Mouse (Mus musculus) embryonic facial prominence, embryonic 13.5 days (tissue): ENCODE data around the gene Chaf1a. TPM values are rescaled to one million over a fixed set of nuclear protein-coding genes. Genes with fewer than 3 reads are reported as not detected.

Source experiments
- ATAC-seq: fragments of 200-750 bp; cut with Nextera tagmentation; 2 replicates; pipeline ENCODE4 v1.8.0; 2017; ENCODE audit warnings: low read depth; ENCODE audit not compliant: insufficient number of reproducible peaks, insufficient read depth, low FRiP score, low TSS enrichment
- H3K27ac ChIP-seq: fragments of 300-500 bp; sonication (generic); 2 replicates; pipeline ENCODE4 v1.5.1; 2015; ENCODE audit warnings: moderate library complexity, mild to moderate bottlenecking, inconsistent platforms
- H3K27me3 ChIP-seq: fragments of 300-500 bp; sonication (generic); 2 replicates; pipeline ENCODE4 v1.6.1; 2015; ENCODE audit warnings: mild to moderate bottlenecking, inconsistent platforms
- H3K36me3 ChIP-seq: fragments of 300-500 bp; sonication (generic); 2 replicates; pipeline ENCODE4 v1.6.1; 2015; ENCODE audit warnings: mild to moderate bottlenecking, inconsistent platforms
- H3K4me1 ChIP-seq: fragments of 300-500 bp; sonication (generic); 2 replicates; pipeline ENCODE4 v1.6.1; 2015; ENCODE audit warnings: inconsistent platforms
- H3K4me2 ChIP-seq: fragments of 300-500 bp; sonication (generic); 2 replicates; pipeline ENCODE4 v1.6.1; 2015; ENCODE audit warnings: moderate library complexity, mild to moderate bottlenecking, inconsistent platforms
- H3K4me3 ChIP-seq: fragments of 300-500 bp; sonication (generic); 2 replicates; pipeline ENCODE4 v1.5.1; 2015; ENCODE audit warnings: mild to moderate bottlenecking, inconsistent platforms
- H3K9ac ChIP-seq: fragments of 300-500 bp; sonication (generic); 2 replicates; pipeline ENCODE4 v1.6.1; 2015; ENCODE audit warnings: mild to moderate bottlenecking, inconsistent platforms
- H3K9me3 ChIP-seq: fragments of 300-500 bp; sonication (generic); 2 replicates; pipeline ENCODE4 v1.6.1; 2016; ENCODE audit warnings: inconsistent platforms
- WGBS: fragments of 180-500 bp; shearing (Covaris S2); methylation state at CpG from one replicate; pipeline ENCODE4 v1.1.7; 2015; ENCODE audit warnings: mixed read lengths; 5-methylcytosine and 5-hydroxymethylcytosine counted together
- polyA plus RNA-seq: library from polyadenylated mRNA; unstranded; fragments of >200 nt; fragmentation: Nextera tagmentation; extraction: Ambion mirVana; gene quantifications from 2 replicates; pipeline ENCODE4 v1.2.1, GENCODE M21; 2015

Chaf1a gene
- polyA plus RNA-seq, 1 experiment from 2014 or later = 34.8 TPM

DNA sequence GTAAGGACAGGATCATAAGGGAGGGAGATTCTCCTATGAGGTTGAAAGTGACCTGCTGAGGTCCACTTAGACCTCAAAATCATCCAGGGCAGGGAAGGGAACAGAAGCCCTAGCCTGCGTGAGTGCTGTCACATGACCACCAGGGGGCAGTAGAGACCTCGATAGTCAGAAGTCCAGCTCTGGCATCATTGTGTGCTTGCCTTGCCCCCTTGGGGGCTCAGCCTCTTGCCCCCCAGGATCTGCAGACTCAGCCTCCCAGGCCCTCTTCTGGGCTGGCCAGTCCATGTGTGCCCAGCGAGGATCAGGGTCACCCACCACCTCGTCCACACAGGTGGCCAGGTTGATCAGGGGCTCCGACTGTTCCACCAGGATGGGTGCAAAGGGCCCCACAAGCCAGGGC, 71.6 kb downstream of the Chaf1a start:
- no peaks in the 10 kb centered on the region for H3K4me1 ChIP-seq
- no peak overlapping the region for H3K4me2 ChIP-seq
- no peak overlapping the region for H3K4me3 ChIP-seq
- H3K27ac ChIP-seq = no peak overlapping the region
- H3K36me3 ChIP-seq = 0 out of 2 replicates have a peak, but pooled peaks cover 11% of the 10 kb centered on the region
- no peaks in the 10 kb centered on the region for H3K9me3 ChIP-seq
- 43% methylated on average over 5 of the region's 5 CpGs for WGBS
- H3K27me3 ChIP-seq = peaks cover 12% of the 10 kb centered on the region
- no peak overlapping the region for H3K9ac ChIP-seq
- ATAC-seq = no peak

DNA sequence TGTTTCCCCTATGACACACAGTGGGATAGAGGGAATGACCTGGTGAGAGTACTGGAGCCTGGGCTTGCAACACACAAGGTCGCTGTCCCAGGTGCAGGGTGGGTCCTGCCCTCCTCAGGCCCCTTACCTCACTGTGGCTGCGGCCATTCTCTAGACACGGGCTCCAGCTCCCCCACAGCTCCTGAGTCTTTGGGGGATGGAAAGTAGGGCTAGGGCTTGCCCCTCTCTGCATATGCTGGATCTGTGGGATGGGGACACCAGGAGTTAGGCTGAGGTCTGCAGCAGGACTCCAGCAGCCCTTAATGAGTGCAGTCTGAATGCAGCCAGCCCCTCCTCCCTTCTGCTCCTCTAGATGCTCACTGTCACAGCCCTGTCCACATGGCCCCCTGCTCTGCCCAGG, 72.5 kb downstream of the Chaf1a start:
- Histone ChIP-seq H3K4me2 (no peak overlapping the region), H3K9me3 (no peaks in the 10 kb centered on the region), H3K4me3 (no peak overlapping the region), H3K4me1 (peaks cover 5% of the 10 kb centered on the region), H3K36me3 (0 out of 2 replicates have a peak, but pooled peaks cover 6% of the 10 kb centered on the region), H3K27me3 (peaks cover 20% of the 10 kb centered on the region), H3K9ac (0 out of 2 replicates have a peak overlapping the region, but pooled peaks have one; percentile 21), H3K27ac (0 out of 2 replicates have a peak overlapping the region, but pooled peaks have one; percentile 7)
- no peak for ATAC-seq
- 67% methylated on average over 3 of the region's 3 CpGs for WGBS

DNA sequence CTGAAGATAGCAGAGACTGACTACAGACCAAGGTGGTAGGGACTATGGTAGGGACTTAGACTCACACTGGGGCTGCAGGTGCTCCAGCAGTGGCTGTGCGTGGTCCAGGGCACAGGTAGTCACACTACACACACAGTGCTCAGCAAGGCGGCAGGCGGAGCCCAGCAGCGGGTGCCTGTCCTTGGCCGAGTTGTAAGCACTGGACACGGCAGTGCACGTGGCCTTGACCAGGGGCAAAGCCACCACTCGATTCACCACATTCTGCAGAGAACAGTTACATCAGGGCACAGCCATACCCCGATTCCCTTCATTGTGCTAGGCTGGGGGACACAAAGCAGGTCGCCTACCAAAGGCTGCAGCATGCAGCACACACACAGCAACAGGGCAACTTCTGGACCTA, 76.0 kb downstream of the Chaf1a start:
- H3K9ac ChIP-seq = no peak overlapping the region
- H3K4me2 ChIP-seq = no peak overlapping the region
- H3K36me3 ChIP-seq = no peaks in the 10 kb centered on the region
- no peak overlapping the region for H3K27ac ChIP-seq
- H3K4me3 ChIP-seq = no peak overlapping the region
- peaks cover 53% of the 10 kb centered on the region for H3K27me3 ChIP-seq
- peaks cover 17% of the 10 kb centered on the region for H3K4me1 ChIP-seq
- WGBS = 76% methylated on average over 10 of the region's 10 CpGs
- H3K9me3 ChIP-seq = no peaks in the 10 kb centered on the region
- no peak for ATAC-seq

DNA sequence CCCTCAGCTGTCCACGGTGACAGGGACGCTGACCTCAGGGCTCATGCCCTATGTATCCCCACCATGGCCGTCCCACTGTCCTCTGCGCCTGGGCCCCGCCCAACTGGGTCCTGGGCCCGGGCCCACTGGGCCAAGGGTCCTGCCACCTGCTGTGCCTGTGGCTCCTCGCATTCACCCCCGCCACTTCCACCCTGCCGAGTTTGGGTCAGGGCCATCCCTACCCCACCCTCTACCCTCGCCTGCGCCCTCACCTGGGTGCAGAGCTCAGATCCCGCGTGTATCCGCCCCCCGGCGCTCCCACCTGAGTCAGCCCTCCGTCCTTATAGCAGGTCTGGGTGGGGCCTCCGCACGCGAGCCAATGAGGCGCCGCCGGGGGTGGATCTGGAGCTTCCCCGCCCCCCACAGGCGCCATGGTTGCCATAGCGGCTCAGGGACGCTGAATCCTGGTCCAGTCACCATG, 77.0 kb downstream of the Chaf1a start, which contains the start of gene Plin5:
Gene Plin5 (minus strand): TSS at position 346 of the 460 bp plus-strand sequence.
- Histone ChIP-seq H3K9ac (0 out of 2 replicates have a peak within 1 kb of the TSS, but pooled peaks have one; percentile 44), H3K9me3 (peaks cover 2% of the 10 kb centered on the region), H3K4me3 (peak within 1 kb of the TSS; percentile 36), H3K27ac (no peak within 1 kb of the TSS), H3K4me1 (peaks cover 17% of the 10 kb centered on the region), H3K4me2 (peak within 1 kb of the TSS; percentile 59), H3K27me3 (peaks cover 64% of the 10 kb centered on the region), H3K36me3 (no peaks in the 10 kb centered on the region)
- ATAC-seq = no peak
- WGBS = 1% methylated on average over 27 of the region's 27 CpGs

DNA sequence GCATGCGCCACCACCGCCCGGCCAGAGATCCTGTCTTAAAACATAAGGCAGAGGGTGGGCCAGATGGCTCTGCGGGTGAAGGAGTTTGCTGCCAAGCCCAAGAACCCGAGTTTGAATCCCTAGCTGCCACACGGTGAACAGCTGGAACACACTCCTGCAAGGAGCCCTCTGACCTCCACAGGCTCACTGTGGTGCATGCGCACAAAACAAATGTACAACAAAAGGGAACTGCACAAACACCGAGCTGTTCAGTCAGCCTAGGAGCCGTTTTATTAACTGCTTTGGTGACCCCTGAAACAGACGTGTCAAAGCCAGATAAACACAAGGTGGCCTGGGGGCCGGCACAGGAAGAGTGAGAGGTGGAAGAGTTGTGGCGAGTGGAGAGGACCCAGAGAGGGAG, 79.2 kb downstream of the Chaf1a start:
- H3K4me3 ChIP-seq = no peak overlapping the region
- peaks cover 10% of the 10 kb centered on the region for H3K9me3 ChIP-seq
- H3K4me2 ChIP-seq = no peak overlapping the region

DNA sequence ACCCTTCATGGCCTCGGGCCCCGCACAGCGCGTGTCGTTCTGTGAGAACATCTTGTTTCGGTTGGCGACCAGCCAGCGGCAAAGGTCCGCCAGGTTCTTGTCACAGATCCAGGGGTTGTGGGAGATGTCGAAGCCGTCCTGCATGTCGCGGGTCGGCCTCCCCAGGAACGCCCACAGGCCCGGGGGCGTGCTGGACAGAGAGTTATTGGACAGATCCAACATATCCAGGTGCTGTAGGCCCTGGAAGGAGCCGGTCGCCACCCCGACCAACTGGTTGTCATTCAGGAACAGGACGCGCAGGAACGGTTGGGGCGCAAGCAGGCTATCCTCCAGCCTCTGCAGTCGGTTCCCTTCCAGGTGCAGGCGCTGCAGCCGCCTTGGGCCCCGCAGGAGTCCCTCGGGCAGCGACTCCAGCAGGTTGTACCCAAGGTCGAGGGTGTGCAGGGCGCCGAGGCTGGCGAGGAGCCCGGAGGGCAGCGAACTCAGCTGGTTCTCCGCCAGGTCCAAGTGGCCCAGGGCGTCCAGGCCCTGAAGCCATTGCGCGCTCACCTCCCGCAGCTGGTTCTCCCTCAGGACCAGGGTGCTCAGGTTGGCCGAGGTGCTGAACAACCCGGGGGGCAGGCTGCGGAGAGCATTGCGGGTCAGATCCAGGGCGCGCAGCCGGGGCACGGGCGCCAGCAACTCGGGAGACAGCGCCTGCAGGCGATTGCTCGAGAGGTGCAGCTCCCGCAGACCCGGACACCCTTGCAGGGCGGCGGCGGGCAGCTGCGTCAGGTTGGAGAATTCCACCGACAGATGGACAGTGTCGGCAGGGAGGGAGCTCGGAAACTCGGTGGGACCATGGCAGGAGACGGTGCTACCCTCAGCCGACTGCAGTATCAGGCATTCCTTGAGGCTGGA, 80.0 kb downstream of the Chaf1a start:
- H3K9ac ChIP-seq = 0 out of 2 replicates have a peak overlapping the region, but pooled peaks have one; percentile 21

More for the DNA sequence above, 79.2 kb downstream of the Chaf1a start:
- Histone ChIP-seq H3K27ac (no peak overlapping the region), H3K9ac (no peak overlapping the region), H3K36me3 (peaks cover 13% of the 10 kb centered on the region; the same call in 1 of the 2 replicates), H3K27me3 (peaks cover 86% of the 10 kb centered on the region), H3K4me1 (peaks cover 24% of the 10 kb centered on the region)
- ATAC-seq = no peak
- 47% methylated on average over 12 of the region's 12 CpGs for WGBS

DNA sequence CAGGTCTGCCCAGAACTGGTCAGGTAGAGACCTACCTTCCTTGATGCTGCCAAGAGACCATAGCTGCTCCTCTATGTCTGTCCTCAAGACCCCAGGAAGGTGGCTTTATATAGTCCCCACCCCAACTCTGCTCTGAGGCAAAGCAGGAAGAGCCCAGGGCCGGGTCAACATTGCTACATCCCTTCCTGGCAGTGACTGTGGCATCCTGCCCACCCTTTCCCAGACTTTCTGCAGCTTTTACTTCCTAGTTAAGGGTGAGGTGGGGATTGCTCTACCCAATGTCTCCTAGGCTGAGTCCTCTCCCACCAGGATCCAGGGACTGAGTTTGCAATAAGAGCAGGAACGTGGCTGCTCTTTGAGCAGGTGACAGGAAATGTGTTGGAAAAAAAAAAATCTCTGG, 81.6 kb downstream of the Chaf1a start, which contains the start of gene Lrg1:
Gene Lrg1 (minus strand): TSS at position 176 of the 400 bp plus-strand sequence.
- Histone ChIP-seq H3K4me1 (peaks cover 27% of the 10 kb centered on the region), H3K4me2 (no peak within 1 kb of the TSS), H3K9ac (no peak within 1 kb of the TSS), H3K36me3 (peaks cover 13% of the 10 kb centered on the region; the same call in 1 of the 2 replicates), H3K4me3 (no peak within 1 kb of the TSS), H3K27me3 (peaks cover 86% of the 10 kb centered on the region), H3K9me3 (peaks cover 10% of the 10 kb centered on the region), H3K27ac (no peak within 1 kb of the TSS)
- no peak for ATAC-seq
- WGBS = 60% methylated on average over 2 of the region's 2 CpGs

More for the DNA sequence above, 80.0 kb downstream of the Chaf1a start:
- Histone ChIP-seq H3K9me3 (peaks cover 10% of the 10 kb centered on the region), H3K36me3 (peaks cover 13% of the 10 kb centered on the region; the same call in 1 of the 2 replicates), H3K4me3 (peak overlapping the region; percentile 22), H3K4me1 (peaks cover 27% of the 10 kb centered on the region), H3K27ac (no peak overlapping the region), H3K4me2 (peak overlapping the region; percentile 40), H3K27me3 (peaks cover 94% of the 10 kb centered on the region)
- 6% methylated on average over 66 of the region's 66 CpGs for WGBS
- ATAC-seq = no peak

Other genes with a start within 250 kb of the Chaf1a start
- gene Zfp119a, start 161.5 kb upstream of the Chaf1a start, polyA plus RNA-seq = 11.0 and 11.2 TPM in 2 replicates
- gene Zfp959, start 148.3 kb upstream of the Chaf1a start, polyA plus RNA-seq = 14.6 and 16.5 TPM in 2 replicates
- 5.8 and 7.2 TPM in 2 replicates for gene Zfp119b, start 90.9 kb upstream of the Chaf1a start, polyA plus RNA-seq
- gene Ebi3, start 87.8 kb upstream of the Chaf1a start, polyA plus RNA-seq = 1.3 and 1.9 TPM in 2 replicates
- 27.0 and 29.5 TPM in 2 replicates for gene Yju2, start 81.3 kb upstream of the Chaf1a start, polyA plus RNA-seq
- 35.2 and 35.5 TPM in 2 replicates for gene Shd, start 70.0 kb upstream of the Chaf1a start, polyA plus RNA-seq
- 31.9 and 40.5 TPM in 2 replicates for gene Fsd1, start 53.9 kb upstream of the Chaf1a start, polyA plus RNA-seq
- gene Stap2, start 34.9 kb upstream of the Chaf1a start, polyA plus RNA-seq = 10.2 TPM in 2 replicates
- gene Mpnd, start 34.7 kb upstream of the Chaf1a start, polyA plus RNA-seq = 132 and 134 TPM in 2 replicates
- 175 and 185 TPM in 2 replicates for gene Sh3gl1, start 3.8 kb upstream of the Chaf1a start, polyA plus RNA-seq
- 47.6 and 51.2 TPM in 2 replicates for gene Ubxn6, start 34.6 kb downstream of the Chaf1a start, polyA plus RNA-seq
- gene Hdgfl2, start 39.2 kb downstream of the Chaf1a start, polyA plus RNA-seq = 151 and 155 TPM in 2 replicates
- 0.07 and 0.10 TPM in 2 replicates for gene Plin4, start 69.4 kb downstream of the Chaf1a start, polyA plus RNA-seq
- gene Plin5, start 77.2 kb downstream of the Chaf1a start, polyA plus RNA-seq = 0.17 and 0.30 TPM in 2 replicates
- 0.24 and 0.30 TPM in 2 replicates for gene Lrg1, start 81.6 kb downstream of the Chaf1a start, polyA plus RNA-seq
- gene Sema6b, start 99.9 kb downstream of the Chaf1a start, polyA plus RNA-seq = 2.4 and 2.5 TPM in 2 replicates
- 13.8 and 13.9 TPM in 2 replicates for gene Tnfaip8l1, start 122.0 kb downstream of the Chaf1a start, polyA plus RNA-seq
- gene Mydgf, start 143.5 kb downstream of the Chaf1a start, polyA plus RNA-seq = 86.3 and 91.0 TPM in 2 replicates
- 34.9 and 37.5 TPM in 2 replicates for gene Dpp9, start 178.5 kb downstream of the Chaf1a start, polyA plus RNA-seq
- gene Fem1a, start 216.4 kb downstream of the Chaf1a start, polyA plus RNA-seq = 13.5 and 14.1 TPM in 2 replicates
- 4.1 and 4.3 TPM in 2 replicates for gene Ticam1, start 236.3 kb downstream of the Chaf1a start, polyA plus RNA-seq